Mouse (Mus musculus) hematopoietic multipotent progenitor cell, adult 10-12 weeks (in vitro differentiated cells): ENCODE results near the gene Myh7. TPM values are rescaled to one million over a fixed set of nuclear protein-coding genes. Genes with fewer than 3 reads are reported as not detected.

ENCODE experiments used
- polyA plus RNA-seq: library from polyadenylated mRNA; stranded (reverse); fragments of >175 nt; gene quantifications from 2 replicates; pipeline ENCODE4 v1.2.3, GENCODE M21; 2012; ENCODE audit warnings: low replicate concordance

Gene Myh7
- polyA plus RNA-seq, result 0.16 TPM in 1 of 2 replicates, not detected in the other

DNA sequence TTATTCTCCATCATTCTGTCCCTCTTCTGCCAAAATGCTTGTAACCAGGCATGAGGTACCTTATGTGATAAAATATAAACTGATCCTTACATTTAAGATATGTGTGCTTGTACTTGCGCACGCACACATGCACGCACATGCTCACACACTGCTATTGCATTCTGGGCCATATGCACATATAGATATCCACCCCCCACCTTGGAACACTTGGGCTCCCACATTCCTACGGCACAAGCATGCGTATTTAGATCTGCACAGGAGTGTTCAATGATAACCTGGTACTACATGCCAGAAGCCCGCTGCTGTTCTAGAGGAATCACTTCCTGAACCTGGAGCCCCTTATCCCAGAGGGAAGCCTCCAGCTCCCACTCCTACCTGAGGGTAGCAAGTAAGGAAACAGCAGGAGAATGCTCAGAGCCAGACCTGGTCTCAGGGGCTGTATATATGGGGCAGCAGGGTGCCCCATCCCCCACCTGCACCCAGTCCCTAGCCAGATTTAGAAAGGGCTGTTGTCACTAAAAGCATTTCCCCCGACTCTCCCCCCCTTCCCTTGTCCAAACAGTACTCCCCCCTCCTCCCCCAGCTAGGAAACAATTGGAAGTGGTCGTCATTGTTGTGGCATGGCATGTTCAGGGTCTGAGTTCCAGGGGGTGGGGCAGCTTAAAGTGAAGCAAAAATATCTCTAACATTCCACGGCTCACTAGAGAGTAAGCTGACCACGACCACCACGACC, at the start of gene Myh7:
Gene Myh7 (minus strand): TSS at position 491 of the 733 bp plus-strand sequence.

DNA sequence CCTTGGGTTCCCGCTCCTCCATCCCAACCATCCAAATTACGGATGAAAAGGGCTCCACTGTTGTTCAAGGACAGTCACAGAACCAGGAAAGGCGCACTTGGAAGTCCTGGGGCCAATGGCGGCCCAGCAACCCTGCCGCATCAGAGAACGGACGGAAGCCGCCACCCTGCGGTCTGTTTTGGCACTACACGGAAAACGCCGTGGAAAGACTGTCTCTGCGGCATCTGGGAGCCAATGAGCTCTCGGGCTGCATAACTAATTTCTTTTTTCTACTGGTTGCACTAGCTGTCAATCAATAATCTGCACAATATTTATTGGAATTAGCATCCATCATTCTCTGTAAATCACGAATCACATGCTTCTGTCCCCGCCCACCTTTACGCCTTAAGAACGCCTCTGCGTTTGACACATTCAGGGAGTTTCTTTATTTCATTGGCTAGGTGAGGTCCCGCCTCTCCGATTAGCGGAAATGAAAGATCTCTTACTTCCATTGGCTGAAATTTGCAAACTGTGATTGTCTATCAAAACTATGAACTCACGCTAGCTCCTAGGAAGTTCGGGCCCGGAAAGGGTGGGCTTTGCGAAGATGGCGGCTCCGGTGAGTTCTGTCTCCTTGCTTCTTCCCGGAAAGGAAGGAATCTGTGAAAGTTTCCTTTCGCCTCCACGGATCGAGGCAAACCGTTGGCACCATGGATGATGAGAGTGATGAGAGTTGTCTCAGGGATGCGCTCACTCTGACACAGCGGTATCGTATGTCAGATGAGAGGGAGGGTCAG, 20.8 kb upstream of the Myh7 start, which contains the start of gene Ngdn:
Gene Ngdn (plus strand): TSS at position 464 of the 776 bp plus-strand sequence.

DNA sequence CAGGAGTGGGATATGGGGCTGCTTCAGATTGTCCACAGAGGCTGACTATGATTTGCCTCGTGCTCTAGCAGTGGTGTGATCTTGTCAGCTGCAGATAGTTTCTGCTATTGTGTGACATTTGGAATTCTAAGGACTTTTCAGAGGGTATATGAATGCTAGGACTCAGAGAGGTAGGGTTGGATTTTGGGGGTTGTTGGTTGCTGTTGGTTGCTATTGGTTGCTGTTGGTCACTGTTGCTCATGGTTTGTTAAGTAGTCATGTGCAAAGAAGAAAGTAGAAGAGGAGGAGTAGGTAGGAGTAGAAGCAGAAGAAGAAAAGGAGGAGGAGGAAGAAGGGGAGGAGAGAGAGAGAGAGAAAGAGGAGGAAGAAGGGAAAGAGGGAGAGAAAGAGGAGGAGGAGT, 17.8 kb downstream of the Myh7 start, which contains the start of gene Gm17428:
Gene Gm17428 (plus strand): TSS at position 301 of the 400 bp plus-strand sequence.

DNA sequence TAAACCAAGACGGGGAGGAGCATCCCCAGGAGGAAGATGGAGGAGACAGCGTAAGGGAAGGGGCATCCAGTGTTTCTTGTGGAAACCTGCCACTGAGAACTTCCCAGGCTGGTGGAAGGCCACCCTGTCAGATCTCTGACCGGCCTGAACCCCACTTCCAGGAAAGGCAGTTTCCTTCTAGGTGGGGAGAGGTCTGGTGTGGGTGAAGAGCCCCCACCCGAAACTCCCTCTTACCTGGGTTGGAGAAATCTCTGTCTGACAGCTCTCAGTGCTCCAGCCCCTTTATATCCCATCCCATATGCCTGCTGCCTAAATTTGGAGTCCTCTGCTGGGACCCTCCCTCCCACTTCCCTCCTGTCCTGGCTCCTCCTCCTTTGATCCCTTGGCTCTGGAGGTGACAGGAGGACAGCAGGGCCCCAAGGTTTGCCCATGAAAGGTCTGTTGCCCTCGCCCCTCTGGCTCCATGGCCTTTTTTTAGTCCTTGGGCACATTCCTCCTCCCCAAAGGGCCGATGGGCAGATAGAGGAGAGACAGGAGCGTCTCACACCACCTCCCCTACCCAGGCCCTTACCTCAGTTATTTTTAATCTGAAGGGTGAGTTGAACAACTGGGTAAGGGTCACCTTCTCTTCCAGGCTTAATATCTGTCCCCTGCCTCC, 28.0 kb downstream of the Myh7 start, which contains the start of gene Myh6:
Gene Myh6 (minus strand): TSS at position 608 of the 658 bp plus-strand sequence.

DNA sequence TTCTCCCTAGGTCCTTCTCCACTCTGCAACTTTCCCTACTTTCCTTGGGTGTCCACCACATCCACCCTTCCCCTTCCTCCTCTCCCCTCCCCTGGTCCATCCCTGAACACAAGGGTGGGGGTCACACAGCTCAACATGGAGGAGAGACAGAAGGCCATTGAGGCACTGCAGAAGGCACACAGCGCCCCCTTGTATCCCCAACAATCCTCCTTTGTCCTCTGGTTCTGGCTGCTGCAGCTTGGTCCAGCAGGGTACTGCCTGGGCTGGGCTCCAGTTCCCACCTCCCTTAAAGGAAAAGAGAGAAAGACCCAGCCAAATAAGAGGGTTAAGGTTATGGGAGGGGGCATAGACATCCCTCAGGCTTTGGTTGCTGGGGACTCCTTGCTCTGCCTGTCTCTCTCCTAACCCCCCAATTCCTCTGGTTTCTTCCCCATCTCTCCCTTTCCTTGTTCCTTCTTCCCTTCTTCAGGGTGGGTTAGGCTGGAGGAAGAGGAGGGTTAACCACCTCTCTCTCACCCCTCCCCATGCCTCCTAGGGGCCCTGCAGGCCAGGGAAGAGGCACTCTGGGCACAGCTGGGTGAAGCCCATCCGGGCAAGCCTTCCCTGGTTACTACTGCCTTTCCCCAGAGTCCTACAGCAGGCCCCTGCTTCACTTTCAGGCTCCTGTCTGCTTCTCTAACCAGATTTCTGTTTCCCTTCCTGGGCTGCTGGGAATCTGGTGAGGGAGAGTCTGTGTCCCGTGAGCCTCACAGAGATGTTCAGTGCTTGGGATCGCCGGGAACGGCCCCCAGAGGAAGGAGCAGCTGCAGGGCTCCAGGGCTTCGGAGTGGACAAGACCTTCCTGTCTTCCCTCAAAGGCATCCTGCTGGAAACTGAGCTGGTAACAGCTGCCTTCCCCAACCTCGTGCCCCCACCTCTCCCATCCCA, 58.3 kb downstream of the Myh7 start, which contains the start of gene Cmtm5:
Gene Cmtm5 (plus strand): TSS at position 358 of the 927 bp plus-strand sequence.

DNA sequence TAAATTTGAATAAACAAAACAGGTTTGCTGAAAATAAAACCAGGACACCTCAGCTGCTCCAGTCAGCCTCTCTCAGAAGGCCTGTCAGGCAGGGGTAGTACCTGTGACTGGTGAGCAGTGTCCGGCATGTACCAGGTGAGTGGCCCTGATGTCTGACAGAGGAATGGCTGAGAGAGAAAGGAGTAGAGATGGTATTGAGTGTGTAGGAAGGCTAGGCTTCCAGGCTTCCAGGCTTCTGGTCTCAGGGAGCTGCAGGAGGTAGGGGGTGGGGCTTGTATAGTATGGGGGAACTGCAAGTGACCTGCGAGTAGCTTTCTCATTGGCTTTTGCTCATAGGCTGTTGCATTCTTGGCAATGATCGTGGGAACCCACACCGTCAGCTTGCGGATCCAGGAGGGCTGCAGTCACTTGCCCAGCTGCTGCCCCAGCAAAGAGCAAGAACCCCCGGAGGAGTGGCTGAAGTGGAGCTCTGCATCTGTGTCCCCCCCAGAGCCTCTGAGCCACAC, 61.7 kb downstream of the Myh7 start, which contains the start of gene Il25:
Gene Il25 (plus strand): TSS at position 51 of the 506 bp plus-strand sequence.

DNA sequence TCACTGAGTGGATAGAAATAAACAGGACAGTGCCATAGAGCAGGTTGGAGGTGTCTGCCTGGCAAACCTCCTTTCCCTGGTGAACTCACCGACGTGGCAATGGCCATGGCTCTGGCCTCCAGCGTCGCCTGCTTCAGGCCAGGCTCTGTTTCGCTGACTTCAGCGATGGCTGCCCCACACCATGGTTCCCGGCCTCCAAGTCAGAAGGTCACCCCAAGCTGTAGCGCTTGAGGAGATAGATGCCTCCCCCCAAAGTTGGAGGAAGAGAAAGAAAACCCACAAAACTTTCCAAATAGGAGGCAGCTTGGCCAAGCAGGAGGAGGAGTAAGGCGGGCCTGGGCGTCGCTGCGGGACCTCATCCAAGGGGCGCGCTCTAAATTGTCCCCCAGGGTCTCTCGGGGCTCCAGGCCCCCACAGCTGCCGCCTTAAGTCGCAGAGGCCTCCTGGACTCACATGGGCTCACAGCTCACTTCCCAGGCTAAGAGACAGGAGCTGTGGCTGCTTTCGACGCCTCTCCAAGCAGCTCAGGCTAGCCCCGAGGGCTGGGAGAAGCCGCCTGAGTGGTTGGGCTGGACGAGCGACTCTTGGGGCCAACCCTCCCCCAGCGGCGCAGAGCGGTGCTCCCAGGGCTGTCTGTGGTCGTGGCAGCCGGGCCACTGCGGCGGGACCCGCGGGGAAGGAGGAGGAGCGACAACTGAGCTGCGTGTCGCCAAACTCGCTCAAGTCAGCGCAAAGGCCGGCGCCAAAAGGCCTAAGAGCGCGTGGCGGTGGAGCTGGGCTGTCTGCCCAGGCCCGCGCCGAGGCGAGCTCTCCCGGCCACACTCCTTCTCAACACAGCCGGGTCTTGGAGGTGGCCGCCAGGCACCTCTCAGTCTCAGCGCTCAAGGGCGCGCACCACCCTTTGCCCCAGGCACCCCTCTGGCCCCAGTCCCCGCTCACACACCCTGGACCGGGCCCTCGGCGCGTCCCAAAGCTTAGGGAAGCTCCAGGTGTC, 68.8 kb downstream of the Myh7 start, which contains the start of gene Efs:
Gene Efs (minus strand): TSS at position 778 of the 994 bp plus-strand sequence.

Other genes with a start within 250 kb of the Myh7 start
- 12.8 and 14.2 TPM in 2 replicates for gene Slc7a8, start 212.7 kb downstream of the Myh7 start, polyA plus RNA-seq
- not detected in 2 replicates for gene Rnf212b, start 180.5 kb downstream of the Myh7 start, polyA plus RNA-seq
- 1.7 and 3.1 TPM in 2 replicates for gene Homez, start 123.7 kb downstream of the Myh7 start, polyA plus RNA-seq
- gene Ppp1r3e, start 117.1 kb downstream of the Myh7 start, polyA plus RNA-seq, result 0.82 and 2.3 TPM in 2 replicates
- 24.0 and 71.9 TPM in 2 replicates for gene Bcl2l2, start 111.2 kb downstream of the Myh7 start, polyA plus RNA-seq
- gene Gm20521, start 111.2 kb downstream of the Myh7 start, polyA plus RNA-seq, result 2.2 and 6.6 TPM in 2 replicates
- 167 and 309 TPM in 2 replicates for gene Pabpn1, start 102.1 kb downstream of the Myh7 start, polyA plus RNA-seq
- gene Slc22a17, start 81.5 kb downstream of the Myh7 start, polyA plus RNA-seq, result 7.8 and 15.8 TPM in 2 replicates
- gene Efs, start 68.5 kb downstream of the Myh7 start, polyA plus RNA-seq, result 0.06 TPM in 1 of 2 replicates, not detected in the other
- not detected in 2 replicates for gene Il25, start 61.9 kb downstream of the Myh7 start, polyA plus RNA-seq
- gene Cmtm5, start 58.4 kb downstream of the Myh7 start, polyA plus RNA-seq, result not detected in 2 replicates
- gene Myh6, start 27.7 kb downstream of the Myh7 start, polyA plus RNA-seq, result not detected in 2 replicates
- not detected in 2 replicates for gene Gm17428, start 17.7 kb downstream of the Myh7 start, polyA plus RNA-seq
- gene Ngdn, start 20.8 kb upstream of the Myh7 start, polyA plus RNA-seq, result 29.2 and 46.7 TPM in 2 replicates
- 26.3 and 73.3 TPM in 2 replicates for gene Zfhx2, start 97.7 kb upstream of the Myh7 start, polyA plus RNA-seq
- 2.9 and 3.8 TPM in 2 replicates for gene Thtpa, start 100.2 kb upstream of the Myh7 start, polyA plus RNA-seq
- gene Ap1g2, start 112.0 kb upstream of the Myh7 start, polyA plus RNA-seq, result 38.2 and 39.8 TPM in 2 replicates
- 0.03 and 0.09 TPM in 2 replicates for gene Jph4, start 122.3 kb upstream of the Myh7 start, polyA plus RNA-seq
- not detected in 2 replicates for gene Dhrs2, start 227.4 kb upstream of the Myh7 start, polyA plus RNA-seq